Mouse (Mus musculus) stomach, adult 2 months (tissue): ENCODE data around the gene Smarca1. TPM values are rescaled to one million over a fixed set of nuclear protein-coding genes. Genes with fewer than 3 reads are reported as not detected.

Experiments
- polyA plus RNA-seq: library from polyadenylated mRNA; depleted of rRNA; stranded (reverse); fragments of >200 nt; gene quantifications from 2 replicates; pipeline ENCODE4 v1.2.3, GENCODE M21; 2012; rRNA removed

Smarca1 gene
- 0.19 and 0.68 TPM in 2 replicates for polyA plus RNA-seq

DNA sequence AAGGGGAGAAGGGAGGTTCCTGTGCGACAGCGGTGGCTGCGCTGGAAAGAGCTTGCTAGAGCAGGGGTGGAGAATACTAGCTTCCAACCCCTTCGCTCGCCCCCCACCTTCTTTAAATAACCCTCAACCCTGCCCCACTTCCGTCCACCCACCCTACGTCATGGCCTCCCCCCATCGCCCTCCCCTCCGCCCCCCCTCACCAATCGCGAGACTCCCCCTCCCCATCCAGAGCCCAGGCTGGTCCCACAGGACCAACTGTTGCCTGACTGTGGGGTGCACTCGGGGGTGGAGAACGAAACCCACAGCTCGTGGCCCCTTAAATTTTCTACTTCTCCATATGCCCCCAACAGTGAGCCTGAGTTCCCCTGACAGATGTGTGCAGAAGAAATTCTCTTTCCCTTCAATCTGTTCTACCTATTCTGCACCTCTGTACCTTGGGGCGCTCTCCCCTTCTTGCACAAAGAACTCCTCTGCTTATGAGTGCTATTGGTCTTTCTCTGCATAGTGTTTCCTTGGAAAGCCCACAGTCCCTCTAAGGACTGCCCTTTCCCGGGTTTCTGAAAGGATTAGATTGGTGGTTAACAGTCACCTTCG, at the start of gene Smarca1:
TSS of gene Smarca1 (minus strand) at position 544 of the 594 bp plus-strand sequence.

DNA sequence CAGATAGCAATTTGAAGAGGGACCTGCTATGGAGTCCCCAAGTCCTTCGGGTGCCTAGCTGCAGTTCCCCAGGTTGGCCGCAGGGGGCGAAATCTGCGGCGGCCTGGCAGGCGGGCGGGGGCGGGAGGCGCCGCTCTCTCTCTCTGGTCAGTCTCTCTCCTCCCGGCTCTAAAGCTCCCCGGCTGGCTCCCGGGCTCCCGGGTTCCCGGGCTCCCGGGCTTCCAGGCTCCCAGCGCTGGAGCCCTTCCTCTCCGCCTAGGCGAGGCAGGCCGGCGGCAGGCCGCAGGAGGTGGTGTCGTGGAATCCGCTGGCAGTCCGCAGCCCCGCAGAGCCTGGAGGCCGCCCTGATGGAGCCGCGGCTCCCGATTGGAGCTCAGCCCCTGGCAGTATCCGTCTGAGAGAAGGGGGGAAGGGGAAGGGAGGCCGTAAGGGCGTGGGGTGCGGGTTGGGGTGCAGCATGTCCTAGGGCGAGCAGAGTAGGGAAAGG, 19.6 kb upstream of the Smarca1 start, which contains the start of gene Ocrl:
TSS of gene Ocrl (plus strand) at position 82 of the 487 bp plus-strand sequence.

Other genes with a start within 250 kb of the Smarca1 start
- gene Ocrl, start 19.4 kb upstream of the Smarca1 start, polyA plus RNA-seq = 1.6 and 2.5 TPM in 2 replicates
- gene Apln, start 141.9 kb upstream of the Smarca1 start, polyA plus RNA-seq = 0.84 and 1.2 TPM in 2 replicates
- gene Xpnpep2, start 215.8 kb upstream of the Smarca1 start, polyA plus RNA-seq = 0.22 and 0.48 TPM in 2 replicates